Mouse (Mus musculus) cerebellum, postnatal 36 days (tissue): ENCODE data around the gene Odam.

Experiments
- DNase-seq, 2 experiments: peaks; one replicate each; pipeline ENCODE4 v3.0.0; 2021 to 2022; ENCODE audit warnings: mixed read lengths in 2 of 2

Odam gene

DNA sequence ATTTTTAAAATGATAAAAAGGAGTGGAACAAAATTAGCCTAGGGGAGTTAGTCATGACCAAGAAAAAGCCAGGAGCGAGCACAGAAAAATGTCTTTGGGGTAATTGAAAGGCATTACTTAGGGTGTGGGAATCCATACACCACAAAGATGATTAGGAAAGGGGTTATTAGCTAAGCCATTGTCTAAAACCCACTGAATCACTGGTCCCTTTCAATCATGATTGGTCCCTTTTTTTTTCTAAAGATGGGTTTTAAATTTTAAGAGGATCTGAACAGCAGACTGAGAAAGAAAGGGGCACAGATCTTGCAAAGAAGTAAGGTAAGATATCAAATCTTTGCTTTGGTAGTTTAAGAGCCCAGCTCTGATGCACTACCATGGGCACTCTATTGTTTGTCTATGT, at the start of gene Odam:
Odam (plus strand) TSS at position 301 of the 400 bp plus-strand sequence.
- no peak for DNase-seq

DNA sequence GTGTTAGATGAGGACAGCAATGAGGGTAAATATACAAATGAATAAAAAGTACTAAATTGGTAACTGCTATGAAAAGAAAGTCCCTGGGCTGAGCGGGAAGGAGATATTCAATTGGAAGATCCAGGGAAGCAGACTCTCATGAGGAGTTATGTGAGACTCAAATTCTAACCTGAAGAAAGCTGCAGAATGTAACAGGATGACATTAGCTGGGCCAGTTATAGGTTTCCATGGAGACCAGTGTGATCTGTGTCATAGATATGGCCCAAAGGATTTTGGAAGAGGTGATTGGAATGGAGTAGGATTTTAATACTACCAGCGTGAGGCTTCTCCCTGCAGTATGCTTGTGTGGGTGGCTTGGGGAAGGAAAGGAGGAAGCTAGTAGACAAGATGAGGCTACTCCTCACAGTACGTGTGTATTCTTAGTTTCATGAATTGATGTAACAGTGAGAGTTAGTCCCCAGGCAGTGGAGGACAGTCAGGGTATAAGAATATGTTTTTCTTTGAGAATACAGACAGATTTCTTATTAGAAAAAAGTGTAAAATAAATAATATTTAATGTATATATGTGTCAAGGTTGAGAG, 29.6 kb upstream of the Odam start:
- no peak for DNase-seq

- DNase-seq, result peak; percentile 12 to 21
These were observed 14.7 kb upstream of the Odam start for GRCm38 (mm10) chr5:87870084-87870483.

GRCm38 (mm10) chr5:87871423-87871822, 13.4 kb upstream of the Odam start:
- DNase-seq, result no peak

- no peak for DNase-seq
These were observed 40.5 kb downstream of the Odam start, which contains the start of gene Csn3 for GRCm38 (mm10) chr5:87925372-87925771. Csn3 (plus strand) TSS chr5:87925579.

DNA sequence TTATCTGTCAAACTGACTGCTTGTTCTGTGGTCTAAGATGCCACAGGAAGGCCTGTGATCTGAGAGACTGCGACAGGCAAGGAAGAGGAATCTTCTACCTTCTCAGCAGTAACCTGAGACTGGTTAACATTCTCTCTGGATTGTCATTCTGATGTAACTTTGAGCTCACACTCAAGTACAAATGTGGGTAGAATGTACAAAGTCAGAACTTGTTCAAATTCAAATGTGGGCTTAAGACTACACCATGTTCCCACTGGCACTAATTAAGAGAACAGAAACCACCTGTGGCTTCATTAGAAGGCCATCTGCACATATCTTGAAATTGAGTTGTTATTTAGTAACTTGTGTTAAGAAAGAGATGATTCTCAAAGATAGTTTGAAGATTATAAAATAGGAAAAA, 46.8 kb downstream of the Odam start:
- DNase-seq, result no peak

- no peak for DNase-seq
These were observed 55.9 kb downstream of the Odam start for GRCm38 (mm10) chr5:87940752-87941151.

DNA sequence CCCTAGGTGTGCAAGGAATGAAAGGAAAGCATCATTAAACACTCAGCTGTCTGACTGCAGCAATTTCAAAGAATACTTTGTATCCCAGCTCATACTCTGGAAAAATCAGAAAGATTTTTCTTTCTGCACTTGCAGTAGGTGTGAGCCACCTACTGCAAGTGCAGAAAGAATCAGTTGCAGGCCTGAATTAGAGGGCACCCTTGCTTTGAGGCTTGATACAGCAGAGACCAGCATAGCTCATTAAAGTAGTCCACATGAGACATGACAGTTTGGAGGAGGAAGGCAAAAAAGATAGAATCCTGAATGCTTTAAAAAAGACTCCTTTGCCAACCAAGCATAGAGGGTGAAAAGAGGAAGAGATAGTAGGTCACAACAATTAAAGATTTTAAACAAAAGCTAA, 57.7 kb downstream of the Odam start:
- DNase-seq, result no peak
